Mouse (Mus musculus) MEL (cell line): ENCODE data around the gene Cul3. TPM values are rescaled to one million over a fixed set of nuclear protein-coding genes. Genes with fewer than 3 reads are reported as not detected.

Source experiments
- DNase-seq: peaks from one replicate; pipeline ENCODE4 v3.0.0; 2011; ENCODE audit warnings: low read depth, low spot score
- H3K27ac ChIP-seq: 2 replicates; pipeline ENCODE4 v1.5.1; 2012; ENCODE audit warnings: low read depth, mild to moderate bottlenecking, control low read depth, low read length, moderate library complexity; ENCODE audit not compliant: control insufficient read depth
- H3K27me3 ChIP-seq, 2 experiments: fragments of 150-350 bp in 1 of 2; sonication (generic) in 1 of 2; 2 replicates each; pipeline ENCODE4 v1.6.1; 2012; ENCODE audit warnings: low read length in 2 of 2, mild to moderate bottlenecking in 2 of 2, improper control_type of control experiment in 1 of 2, moderate library complexity in 1 of 2; ENCODE audit not compliant: insufficient read depth in 2 of 2, control insufficient read depth in 1 of 2
- H3K36me3 ChIP-seq, 2 experiments: 2 replicates each; pipeline ENCODE4 v1.6.1; 2012 to 2014; ENCODE audit warnings: low read length in 2 of 2, improper control_type of control experiment in 1 of 2, inconsistent platforms in 1 of 2, mild to moderate bottlenecking in 1 of 2; ENCODE audit not compliant: insufficient read depth in 2 of 2, control insufficient read depth in 1 of 2
- H3K4me1 ChIP-seq, 2 experiments: fragments of 150-350 bp in 1 of 2; sonication (generic) in 1 of 2; 2 replicates each; pipeline ENCODE4 v1.6.1; 2012; ENCODE audit warnings: low read length in 2 of 2, improper control_type of control experiment in 1 of 2, mild to moderate bottlenecking in 1 of 2; ENCODE audit not compliant: insufficient read depth in 2 of 2, control insufficient read depth in 1 of 2
- H3K4me3 ChIP-seq, 2 experiments: fragments of 150-350 bp in 1 of 2; sonication (generic) in 1 of 2; 2 replicates each; pipeline ENCODE4 v1.5.1; 2012; ENCODE audit warnings: low read depth in 2 of 2, low read length in 2 of 2, mild to moderate bottlenecking in 2 of 2, moderate library complexity in 2 of 2, control low read depth in 1 of 2, improper control_type of control experiment in 1 of 2; ENCODE audit not compliant: control insufficient read depth in 1 of 2, insufficient read depth in 1 of 2
- H3K79me2 ChIP-seq: 2 replicates; pipeline ENCODE4 v1.6.1; 2012; ENCODE audit warnings: mild to moderate bottlenecking, low read length, moderate library complexity; ENCODE audit not compliant: control insufficient read depth, poor library complexity, insufficient read depth
- H3K9ac ChIP-seq: 2 replicates; pipeline ENCODE4 v1.6.1; 2012; ENCODE audit warnings: low read depth, mild to moderate bottlenecking, control low read depth, low read length, moderate library complexity; ENCODE audit not compliant: control insufficient read depth, poor library complexity, severe bottlenecking
- H3K9me3 ChIP-seq: fragments of 150-350 bp; sonication (generic); replicated peaks from 2 replicates; pipeline ENCODE4 v1.6.1; 2012; ENCODE audit warnings: mild to moderate bottlenecking, low read length, improper control_type of control experiment, moderate library complexity; ENCODE audit not compliant: insufficient read depth
- BHLHE40 ChIP-seq: IDR thresholded peaks from 2 replicates; pipeline ENCODE4 v1.6.1; 2012; ENCODE audit warnings: low read depth, mild to moderate bottlenecking, inconsistent platforms, low read length, improper control_type of control experiment, borderline replicate concordance
- CHD2 ChIP-seq: IDR thresholded peaks from 2 replicates; pipeline ENCODE4 v1.6.1; 2011; ENCODE audit warnings: low read length, improper control_type of control experiment
- CTCF ChIP-seq, 3 experiments: IDR thresholded peaks in 2 of 3; conservative IDR thresholded peaks in 1 of 3; 2 replicates each; pipeline ENCODE4 v1.5.1; 2011 to 2012; ENCODE audit warnings: low read length in 3 of 3, low read depth in 2 of 3, mild to moderate bottlenecking in 2 of 3, improper control_type of control experiment in 1 of 3, inconsistent platforms in 1 of 3, mixed read lengths in 1 of 3, moderate library complexity in 1 of 3; ENCODE audit not compliant: control insufficient read depth in 1 of 3, insufficient read depth in 1 of 3, poor library complexity in 1 of 3, severe bottlenecking in 1 of 3
- ELF1 ChIP-seq: IDR thresholded peaks from 2 replicates; pipeline ENCODE4 v1.6.1; 2014; ENCODE audit warnings: low read depth, mild to moderate bottlenecking, inconsistent platforms, low read length, improper control_type of control experiment, moderate library complexity
- ETS1 ChIP-seq: IDR thresholded peaks from 2 replicates; pipeline ENCODE4 v1.6.1; 2012; ENCODE audit warnings: low read depth, mild to moderate bottlenecking, inconsistent platforms, low read length, improper control_type of control experiment, moderate library complexity
- GABPA ChIP-seq: IDR thresholded peaks from 2 replicates; pipeline ENCODE4 v1.6.1; 2012; ENCODE audit warnings: low read depth, mild to moderate bottlenecking, inconsistent platforms, low read length, improper control_type of control experiment, moderate library complexity
- GATA1 ChIP-seq: IDR thresholded peaks from 2 replicates; pipeline ENCODE4 v1.6.1; 2011; ENCODE audit warnings: low read depth, low read length, improper control_type of control experiment
- HCFC1 ChIP-seq: IDR thresholded peaks from 2 replicates; pipeline ENCODE4 v1.6.1; 2012; ENCODE audit warnings: low read depth, mild to moderate bottlenecking, inconsistent platforms, low read length, improper control_type of control experiment, moderate library complexity
- JUND ChIP-seq: IDR thresholded peaks from 2 replicates; pipeline ENCODE4 v1.6.1; 2011; ENCODE audit warnings: low read depth, mild to moderate bottlenecking, improper control_type of control experiment, low read length
- MAX ChIP-seq: IDR thresholded peaks from 2 replicates; pipeline ENCODE4 v1.6.1; 2011; ENCODE audit warnings: low read length, improper control_type of control experiment
- MAZ ChIP-seq: IDR thresholded peaks from 2 replicates; pipeline ENCODE4 v1.6.1; 2012; ENCODE audit warnings: low read depth, mild to moderate bottlenecking, inconsistent platforms, low read length, improper control_type of control experiment
- MXI1 ChIP-seq: IDR thresholded peaks from 2 replicates; pipeline ENCODE4 v1.6.1; 2011; ENCODE audit warnings: mild to moderate bottlenecking, low read depth, low read length, improper control_type of control experiment
- MYB ChIP-seq: IDR thresholded peaks from 2 replicates; pipeline ENCODE4 v1.6.1; 2011; ENCODE audit warnings: mild to moderate bottlenecking, low read depth, low read length, improper control_type of control experiment
- MYC ChIP-seq: IDR thresholded peaks from 2 replicates; pipeline ENCODE4 v1.6.1; 2011; ENCODE audit warnings: low read depth, mild to moderate bottlenecking, low read length, improper control_type of control experiment, moderate library complexity
- NELFE ChIP-seq: IDR thresholded peaks from 2 replicates; pipeline ENCODE4 v1.6.1; 2011; ENCODE audit warnings: low read depth, low read length, improper control_type of control experiment
- NRF1 ChIP-seq: IDR thresholded peaks from 2 replicates; pipeline ENCODE4 v1.6.1; 2014; ENCODE audit warnings: low read depth, mild to moderate bottlenecking, inconsistent platforms, low read length, improper control_type of control experiment, moderate library complexity; ENCODE audit not compliant: poor library complexity, insufficient read depth, severe bottlenecking
- POLR2A ChIP-seq, 2 experiments: IDR thresholded peaks; 2 replicates each; pipeline ENCODE4 v1.6.1; 2011 to 2012; ENCODE audit warnings: low read length in 2 of 2, mild to moderate bottlenecking in 2 of 2, control low read depth in 1 of 2, improper control_type of control experiment in 1 of 2, low read depth in 1 of 2, moderate library complexity in 1 of 2; ENCODE audit not compliant: control insufficient read depth in 1 of 2, insufficient read depth in 1 of 2, poor library complexity in 1 of 2
- SIN3A ChIP-seq: IDR thresholded peaks from 2 replicates; pipeline ENCODE4 v1.6.1; 2012; ENCODE audit warnings: low read length, improper control_type of control experiment, inconsistent platforms
- TBP ChIP-seq: IDR thresholded peaks from 2 replicates; pipeline ENCODE4 v1.8.0; 2011; ENCODE audit warnings: low read depth, low read length, improper control_type of control experiment
- TCF12 ChIP-seq: IDR thresholded peaks from 2 replicates; pipeline ENCODE4 v1.6.1; 2014; ENCODE audit warnings: low read depth, mild to moderate bottlenecking, inconsistent platforms, low read length, improper control_type of control experiment, moderate library complexity
- UBTF ChIP-seq: IDR thresholded peaks from 2 replicates; pipeline ENCODE4 v1.6.1; 2012; ENCODE audit warnings: low read depth, mild to moderate bottlenecking, inconsistent platforms, low read length, improper control_type of control experiment, moderate library complexity, borderline replicate concordance; ENCODE audit not compliant: insufficient read depth
- USF1 ChIP-seq: IDR thresholded peaks from 2 replicates; pipeline ENCODE4 v1.6.1; 2014; ENCODE audit warnings: low read depth, mild to moderate bottlenecking, inconsistent platforms, low read length, improper control_type of control experiment, moderate library complexity
- USF2 ChIP-seq, 2 experiments: IDR thresholded peaks; 2 replicates each; pipeline ENCODE4 v1.6.1; 2011 to 2012; ENCODE audit warnings: improper control_type of control experiment in 2 of 2, low read length in 2 of 2, borderline replicate concordance in 1 of 2, inconsistent platforms in 1 of 2, low read depth in 1 of 2, mild to moderate bottlenecking in 1 of 2; ENCODE audit not compliant: insufficient read depth in 1 of 2
- ZMIZ1 ChIP-seq: IDR thresholded peaks from 2 replicates; pipeline ENCODE4 v1.6.1; 2012; ENCODE audit warnings: low read depth, mild to moderate bottlenecking, inconsistent platforms, low read length, improper control_type of control experiment, moderate library complexity
- ZNF384 ChIP-seq: IDR thresholded peaks from 2 replicates; pipeline ENCODE4 v1.6.1; 2012; ENCODE audit warnings: low read depth, mild to moderate bottlenecking, inconsistent platforms, low read length, improper control_type of control experiment
- polyA plus RNA-seq, 2 experiments: library from polyadenylated mRNA; stranded (reverse) in 1 of 2; unstranded in 1 of 2; fragments of >175 nt in 1 of 2; fragments of >200 nt in 1 of 2; gene quantifications; 2 replicates each; pipeline versions ENCODE4 v1.2.1 to v1.2.4; 2012; ENCODE audit warnings: low replicate concordance in 2 of 2, low read depth in 1 of 2; ENCODE audit not compliant: insufficient read length in 2 of 2, insufficient read depth in 1 of 2, missing spikeins in 1 of 2
- total RNA-seq: library from RNA; depleted of rRNA; stranded (reverse); fragments of 300-350 nt; gene quantifications from 2 replicates; pipeline ENCODE4 v1.2.3, GENCODE M21; 2012; rRNA removed

Cul3 gene
- 68.2 and 75.8 TPM in 2 replicates for total RNA-seq
- polyA plus RNA-seq = 1,000 to 10,000 TPM in 1 of 2 experiments, 10 to 100 TPM in 1; 90.9 to 1,559 TPM

GRCm38 (mm10) chr1:80340436-80341376 lies at the start of gene Cul3:
Cul3 (minus strand) TSS chr1:80340480.
- Histone ChIP-seq H3K27me3 (no peaks in the 10 kb centered on the region), H3K9ac (peak within 1 kb of the TSS; percentile 98), H3K9me3 (no peaks in the 10 kb centered on the region), H3K36me3 (peaks cover 0 to 23% of the 10 kb centered on the region in 2 experiments), H3K27ac (peak within 1 kb of the TSS; percentile 88), H3K4me1 (peaks cover 4 to 14% of the 10 kb centered on the region in 2 experiments; a peak in 3 of 4 replicates), H3K4me3 (peak within 1 kb of the TSS; percentile 91 to 98), H3K79me2 (peaks cover 36% of the 10 kb centered on the region)
- TF ChIP-seq POLR2A (IDR thresholded peaks at IDR 0.05; ENCODE audit: control insufficient read depth in 1 of 2, insufficient read depth in 1 of 2, low read depth in 1 of 2, low read length in 2 of 2, poor library complexity in 1 of 2) = peak; percentile 72 to 78
- 0 out of 2 replicates have a peak, but pooled peaks have one; percentile 16 for TF ChIP-seq UBTF
- TF ChIP-seq JUND = no peak
- peak; percentile 91 for TF ChIP-seq SIN3A
- TF ChIP-seq GABPA = no peak
- TF ChIP-seq MXI1 = peak; percentile 94
- TF ChIP-seq ETS1 = no peak; the same call in 1 of the 2 replicates
- peak; percentile 98 for TF ChIP-seq USF1
- peak; percentile 89 for TF ChIP-seq ELF1
- TF ChIP-seq MYB = no peak
- TF ChIP-seq MAZ = peak; percentile 95
- TF ChIP-seq NELFE = peak; percentile 65
- peak; percentile 69 for TF ChIP-seq MYC
- TF ChIP-seq MAX = peak; percentile 92
- TF ChIP-seq USF2 (IDR thresholded peaks at IDR 0.05; ENCODE audit: borderline replicate concordance in 1 of 2, insufficient read depth in 1 of 2, low read depth in 1 of 2, low read length in 2 of 2) = peak; percentile 69 to 88; a peak in 3 of 4 replicates
- no peak for TF ChIP-seq ZNF384
- TF ChIP-seq HCFC1 = peak; percentile 72; the same call in 1 of the 2 replicates
- 0 out of 2 replicates have a peak, but pooled peaks have one; percentile 35 for TF ChIP-seq TBP
- TF ChIP-seq NRF1 = peak; percentile 51
- TF ChIP-seq ZMIZ1 = peak; percentile 56; the same call in 1 of the 2 replicates
- TF ChIP-seq CTCF (IDR thresholded peaks at IDR 0.05 in 2 of 3, conservative IDR thresholded peaks at IDR 0.05 in 1 of 3; ENCODE audit: control insufficient read depth in 1 of 3, insufficient read depth in 1 of 3, low read depth in 2 of 3, low read length in 3 of 3, poor library complexity in 1 of 3, severe bottlenecking in 1 of 3) = no peak
- peak; percentile 34; the same call in 1 of the 2 replicates for TF ChIP-seq BHLHE40
- peak; percentile 86 for TF ChIP-seq CHD2
- peak; percentile 38 for TF ChIP-seq TCF12
- no peak for TF ChIP-seq GATA1
- peak; percentile 98 for DNase-seq
